Mouse (Mus musculus) thymus, adult 2 months (tissue): Measurements from ENCODE around the gene Sema4d. TPM values are rescaled to one million over a fixed set of nuclear protein-coding genes. Genes with fewer than 3 reads are reported as not detected.

Experiments
- DNase-seq: peaks from one replicate; pipeline ENCODE4 v3.0.0; 2021
- H3K27ac ChIP-seq: fragments of 200-500 bp; 2 replicates; pipeline ENCODE4 v1.5.1; 2012; ENCODE audit warnings: low read length, control low read depth; ENCODE audit not compliant: control insufficient read depth, insufficient read depth
- H3K27me3 ChIP-seq: fragments of 200-500 bp; 2 replicates; pipeline ENCODE4 v1.6.1; 2012; ENCODE audit warnings: mild to moderate bottlenecking, low read length, moderate library complexity, mixed read lengths; ENCODE audit not compliant: control insufficient read depth, insufficient read depth
- H3K36me3 ChIP-seq: fragments of 200-500 bp; 2 replicates; pipeline ENCODE4 v1.6.1; 2012; ENCODE audit warnings: mild to moderate bottlenecking, low read length, moderate library complexity; ENCODE audit not compliant: control insufficient read depth, insufficient read depth
- H3K4me1 ChIP-seq: fragments of 200-500 bp; replicated peaks from 2 replicates; pipeline ENCODE4 v1.6.1; 2012; ENCODE audit warnings: low read length; ENCODE audit not compliant: control insufficient read depth, insufficient read depth
- H3K4me3 ChIP-seq: fragments of 200-500 bp; 2 replicates; pipeline ENCODE4 v1.5.1; 2012; ENCODE audit warnings: mild to moderate bottlenecking, low read length, control low read depth, moderate library complexity; ENCODE audit not compliant: control insufficient read depth, insufficient read depth
- CTCF ChIP-seq: fragments of 200-500 bp; IDR thresholded peaks from 2 replicates; pipeline ENCODE4 v1.5.1; 2012; ENCODE audit warnings: mild to moderate bottlenecking, control low read depth, low read length, moderate library complexity, borderline replicate concordance; ENCODE audit not compliant: control insufficient read depth, poor library complexity, insufficient read depth; ENCODE audit errors: extremely low read depth
- POLR2A ChIP-seq: fragments of 200-500 bp; IDR thresholded peaks from 2 replicates; pipeline ENCODE4 v1.6.1; 2012; ENCODE audit warnings: mild to moderate bottlenecking, low read length, control low read depth, moderate library complexity; ENCODE audit not compliant: control insufficient read depth, poor library complexity, insufficient read depth; ENCODE audit errors: extremely low read depth
- WGBS: fragments of 180-500 bp; shearing (Covaris S2); methylation state at CpG from one replicate; pipeline ENCODE4 v1.1.7; 2018; 5-methylcytosine and 5-hydroxymethylcytosine counted together
- polyA plus RNA-seq: library from polyadenylated mRNA; depleted of rRNA; stranded (reverse); fragments of >200 nt; gene quantifications from 2 replicates; pipeline ENCODE4 v1.2.3, GENCODE M21; 2012

Sema4d gene
- polyA plus RNA-seq, 1 experiment: 156 TPM

DNA sequence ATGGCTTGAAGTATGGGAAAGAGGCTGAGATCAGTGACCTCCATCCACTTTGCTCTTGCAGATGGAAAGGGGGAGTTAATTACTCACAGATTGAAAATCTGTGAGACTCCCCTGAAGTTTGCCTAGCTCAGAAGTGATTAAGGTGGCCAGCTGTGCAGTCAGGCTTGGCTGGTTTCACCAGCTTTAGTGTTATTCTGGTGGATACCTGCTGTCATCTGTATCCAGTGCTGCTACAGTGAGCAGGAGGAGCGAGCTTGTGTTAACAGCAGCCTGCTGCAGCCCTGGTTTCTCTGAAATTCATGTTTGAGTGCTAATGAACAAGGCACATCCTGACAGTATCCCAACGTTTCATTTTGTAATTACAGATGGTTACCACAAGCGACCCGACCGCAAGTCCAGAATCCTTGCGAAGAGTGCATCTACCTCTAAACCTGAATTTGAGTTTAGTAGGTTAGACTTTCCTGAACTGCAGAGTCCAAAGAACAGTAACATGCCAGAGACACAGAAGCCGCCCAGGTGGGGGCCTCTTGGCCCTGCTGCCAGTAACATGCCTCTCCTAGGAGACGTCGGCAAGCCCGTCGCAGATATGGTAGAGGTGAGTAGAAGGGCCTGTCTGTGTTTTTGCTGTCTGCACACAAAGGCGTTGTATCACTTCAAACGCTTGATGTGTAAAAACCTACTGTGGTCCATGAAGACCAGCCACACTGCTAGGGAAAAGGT, 136.9 kb downstream of the Sema4d start:
- TF ChIP-seq POLR2A: no peak
- TF ChIP-seq CTCF: no peak
- H3K27ac ChIP-seq: no peak overlapping the region
- no peak for DNase-seq
- WGBS: 97% methylated on average over 13 of the region's 13 CpGs
- peaks cover 3% of the 10 kb centered on the region; the same call in 1 of the 2 replicates for H3K4me1 ChIP-seq
- H3K27me3 ChIP-seq: no peaks in the 10 kb centered on the region
- H3K36me3 ChIP-seq: peaks cover 72% of the 10 kb centered on the region
- H3K4me3 ChIP-seq: no peak overlapping the region

DNA sequence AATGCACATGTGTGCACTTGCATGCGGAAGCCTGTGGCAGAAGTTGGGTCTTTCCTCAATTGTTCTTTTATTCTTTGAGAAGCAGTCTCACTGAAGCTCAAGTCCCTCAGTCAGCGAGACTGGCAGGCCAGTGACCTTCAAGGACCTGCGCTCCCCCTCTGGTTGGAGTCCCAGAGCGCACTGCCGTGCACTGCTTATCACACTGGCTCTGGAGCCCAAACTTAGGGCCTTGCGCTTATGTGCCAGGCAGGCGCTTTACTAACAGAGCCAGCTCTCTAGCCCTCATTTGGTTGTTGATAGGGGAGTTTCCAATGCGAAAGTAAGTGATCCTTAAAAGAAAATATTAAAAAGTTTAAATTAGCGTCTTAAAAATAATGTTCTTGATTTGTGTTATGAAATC, 139.6 kb downstream of the Sema4d start:
- H3K36me3 ChIP-seq: peaks cover 44% of the 10 kb centered on the region
- no peak for DNase-seq

DNA sequence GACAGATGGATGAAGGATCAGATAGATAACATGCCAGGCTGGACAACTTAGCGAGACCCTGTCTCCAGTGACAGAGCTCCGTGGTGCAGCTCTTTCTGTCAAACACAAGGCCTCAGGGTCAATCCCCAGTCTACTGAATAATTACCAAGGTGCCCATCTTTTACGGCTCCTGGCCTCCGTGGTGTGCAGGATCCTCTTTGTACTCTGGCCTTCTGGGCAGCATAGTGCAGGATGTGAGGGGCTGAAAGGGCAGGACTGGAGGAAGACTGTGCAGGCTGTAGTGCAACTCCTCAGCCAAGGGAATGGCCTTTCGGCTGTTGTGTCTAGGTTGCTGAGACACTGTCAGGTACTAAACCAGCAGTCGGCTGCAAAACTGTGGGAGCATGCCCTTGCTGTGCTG, 140.4 kb downstream of the Sema4d start:
- Histone ChIP-seq H3K27ac (no peak overlapping the region), H3K4me3 (no peak overlapping the region), H3K4me1 (peaks cover 8% of the 10 kb centered on the region), H3K27me3 (no peaks in the 10 kb centered on the region), H3K36me3 (peaks cover 37% of the 10 kb centered on the region)
- DNase-seq: no peak
- WGBS: 96% methylated on average over 6 of the region's 6 CpGs
- no peak for TF ChIP-seq CTCF
- TF ChIP-seq POLR2A: no peak

More for the DNA sequence above, 139.6 kb downstream of the Sema4d start:
- Histone ChIP-seq H3K27me3 (no peaks in the 10 kb centered on the region), H3K4me3 (no peak overlapping the region), H3K27ac (no peak overlapping the region), H3K4me1 (peaks cover 8% of the 10 kb centered on the region)
- whole genome bisulfite sequencing: 98% methylated on average over 9 of the region's 9 CpGs
- TF ChIP-seq POLR2A (no peak), CTCF (no peak)

DNA sequence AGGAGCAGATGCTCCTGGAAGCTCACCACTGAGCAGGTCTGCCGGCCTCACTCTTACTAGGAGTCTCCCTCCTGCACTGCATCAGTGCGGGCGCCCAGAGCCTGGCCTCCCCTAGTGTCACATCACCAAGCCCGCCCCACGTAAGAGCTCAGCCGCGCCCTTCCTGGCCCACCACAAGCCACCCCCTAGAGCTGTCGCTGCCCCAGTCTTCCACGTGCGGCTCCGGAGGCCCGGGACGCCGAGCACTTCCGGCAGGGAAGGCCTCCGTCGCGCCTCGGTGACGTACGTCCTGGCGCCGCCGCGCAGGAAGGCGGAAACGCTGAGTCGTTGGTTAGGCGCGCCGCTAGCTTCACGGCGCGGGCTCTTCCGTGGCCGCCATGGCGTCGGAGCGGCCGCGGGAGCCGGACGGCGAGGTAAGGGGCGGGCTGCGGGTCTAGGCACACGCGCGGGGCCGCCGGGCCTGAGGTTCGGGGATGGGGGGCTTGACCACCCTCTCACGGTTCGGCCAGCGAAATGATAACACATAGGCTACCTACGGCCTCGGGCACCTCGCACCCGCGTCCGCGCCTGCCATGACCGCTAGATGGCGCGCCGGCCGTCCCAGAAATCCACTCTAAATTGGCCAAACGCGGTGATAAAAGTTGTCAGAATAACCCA, 142.0 kb downstream of the Sema4d start, which contains the start of gene Secisbp2:
Gene Secisbp2, plus strand, starts transcription at position 290 of the 657 bp plus-strand sequence.
- under 1% methylated on average over 69 of the region's 69 CpGs for WGBS
- Histone ChIP-seq H3K4me3 (peak within 1 kb of the TSS; percentile 85), H3K36me3 (peaks cover 21% of the 10 kb centered on the region), H3K4me1 (peaks cover 10% of the 10 kb centered on the region), H3K27me3 (no peaks in the 10 kb centered on the region), H3K27ac (peak within 1 kb of the TSS; percentile 45; the same call in 1 of the 2 replicates)
- peak; percentile 92 for TF ChIP-seq CTCF
- TF ChIP-seq POLR2A: peak; percentile 91
- DNase-seq: peak; percentile 95

DNA sequence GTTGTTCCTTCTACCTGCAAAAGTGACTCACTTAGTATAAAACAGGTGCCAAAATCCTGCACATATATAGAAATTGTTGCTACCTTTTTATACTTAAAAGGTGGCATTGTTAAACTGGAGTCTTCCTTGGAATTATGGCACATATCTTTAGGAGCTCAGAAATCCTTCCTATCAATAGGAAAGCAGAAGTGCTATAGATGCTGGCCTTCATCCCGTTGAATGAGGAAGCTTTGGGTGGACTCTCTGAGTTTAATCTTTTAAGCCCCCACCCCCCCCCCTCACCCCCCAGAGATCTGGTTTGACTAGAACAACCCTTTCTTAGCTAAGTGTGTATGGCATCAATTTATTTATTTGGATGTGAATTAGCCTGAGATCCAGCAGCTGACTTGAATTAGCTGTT, 143.8 kb downstream of the Sema4d start:
- H3K4me1 ChIP-seq: peaks cover 12% of the 10 kb centered on the region
- no peaks in the 10 kb centered on the region for H3K27me3 ChIP-seq
- H3K27ac ChIP-seq: no peak overlapping the region
- no peak for DNase-seq
- peaks cover 4% of the 10 kb centered on the region; the same call in 1 of the 2 replicates for H3K36me3 ChIP-seq
- whole genome bisulfite sequencing: 39% methylated on average over 1 of the region's 1 CpGs
- TF ChIP-seq CTCF: no peak
- TF ChIP-seq POLR2A: no peak
- no peak overlapping the region for H3K4me3 ChIP-seq

DNA sequence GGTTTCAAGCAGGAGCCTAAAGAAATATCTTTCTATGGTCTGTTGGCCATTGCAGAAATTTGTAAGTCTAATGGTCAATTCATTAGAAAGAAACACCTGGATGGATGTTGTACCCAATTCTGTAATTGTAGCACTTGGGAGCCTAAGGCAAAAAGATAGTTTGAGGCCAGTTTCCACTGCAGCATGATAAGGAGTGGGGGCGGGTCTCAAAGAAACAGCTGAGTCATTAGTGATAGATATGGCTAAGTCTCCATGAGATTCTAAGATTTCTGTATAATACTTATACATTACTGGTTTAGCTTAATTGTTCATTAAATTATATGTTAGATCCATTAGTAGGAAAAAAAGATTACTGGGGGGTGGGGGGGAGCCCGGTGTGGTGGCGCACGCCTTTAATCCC, 145.3 kb downstream of the Sema4d start:
- no peak for DNase-seq
- 90% methylated on average over 4 of the region's 4 CpGs for WGBS
- peaks cover 17% of the 10 kb centered on the region for H3K4me1 ChIP-seq
- H3K36me3 ChIP-seq: no peaks in the 10 kb centered on the region
- no peak for TF ChIP-seq CTCF
- no peak for TF ChIP-seq POLR2A
- H3K27me3 ChIP-seq: no peaks in the 10 kb centered on the region
- H3K4me3 ChIP-seq: no peak overlapping the region
- no peak overlapping the region for H3K27ac ChIP-seq

DNA sequence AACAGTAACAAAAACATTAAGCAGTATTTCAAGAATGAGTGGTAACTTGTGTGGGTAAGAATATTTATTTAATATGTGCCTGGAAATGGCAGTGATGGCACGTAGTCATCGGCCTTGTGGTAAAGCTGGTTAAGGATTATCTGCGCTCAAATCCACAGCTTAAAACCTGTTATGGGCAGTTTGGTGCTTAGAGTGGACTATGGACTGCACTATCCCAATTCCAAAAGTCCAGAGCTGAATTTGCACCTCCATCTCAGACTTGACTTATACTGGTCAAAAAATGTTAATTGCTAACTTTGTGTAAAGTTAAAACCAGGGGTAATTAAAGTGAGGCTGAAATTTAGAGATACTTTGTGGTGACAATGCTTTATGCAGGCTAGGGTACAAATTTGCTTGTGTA, 145.8 kb downstream of the Sema4d start:
- Histone ChIP-seq H3K27ac (no peak overlapping the region), H3K4me1 (peaks cover 17% of the 10 kb centered on the region), H3K36me3 (no peaks in the 10 kb centered on the region), H3K4me3 (no peak overlapping the region), H3K27me3 (no peaks in the 10 kb centered on the region)
- DNase-seq: no peak
- WGBS: 94% methylated on average over 3 of the region's 3 CpGs
- TF ChIP-seq CTCF: no peak
- TF ChIP-seq POLR2A: no peak
